Mouse (Mus musculus) gastrocnemius, postnatal 25 days (tissue): ENCODE results near the gene Fcf1. TPM values are rescaled to one million over a fixed set of nuclear protein-coding genes. Genes with fewer than 3 reads are reported as not detected.

Experiments used
- DNase-seq: peaks from one replicate; pipeline ENCODE4 v3.0.0; 2022
- long read RNA-seq, 2 experiments: library from polyadenylated mRNA; stranded (forward); transcript quantifications; one replicate each; pipeline ENCODE4 v2.0.0; 2021
- total RNA-seq, 2 experiments: library from RNA; stranded (reverse); gene quantifications; 1 replicate in 1 of 2; 2 replicates in 1 of 2; pipeline ENCODE4 v1.2.3; 2021

The Fcf1 gene
- 10 to 100 TPM; 26.7 to 27.0 TPM for total RNA-seq
- long read RNA-seq, experiment 1, transcript Fcf1-201 (8 exons, 749 nt): major isoform, 53 of 148 reads
- long read RNA-seq, experiment 1, partial matches to known transcripts: 93 of 148 reads
- long read RNA-seq, experiment 1, other reads (novel, unspliced or antisense): 2 of 148 reads
- long read RNA-seq, experiment 2, transcript Fcf1-201 (8 exons, 749 nt): major isoform, 32 of 82 reads
- long read RNA-seq, experiment 2, partial matches to known transcripts: 46 of 82 reads
- long read RNA-seq, experiment 2, other reads (novel, unspliced or antisense): 4 of 82 reads

DNA sequence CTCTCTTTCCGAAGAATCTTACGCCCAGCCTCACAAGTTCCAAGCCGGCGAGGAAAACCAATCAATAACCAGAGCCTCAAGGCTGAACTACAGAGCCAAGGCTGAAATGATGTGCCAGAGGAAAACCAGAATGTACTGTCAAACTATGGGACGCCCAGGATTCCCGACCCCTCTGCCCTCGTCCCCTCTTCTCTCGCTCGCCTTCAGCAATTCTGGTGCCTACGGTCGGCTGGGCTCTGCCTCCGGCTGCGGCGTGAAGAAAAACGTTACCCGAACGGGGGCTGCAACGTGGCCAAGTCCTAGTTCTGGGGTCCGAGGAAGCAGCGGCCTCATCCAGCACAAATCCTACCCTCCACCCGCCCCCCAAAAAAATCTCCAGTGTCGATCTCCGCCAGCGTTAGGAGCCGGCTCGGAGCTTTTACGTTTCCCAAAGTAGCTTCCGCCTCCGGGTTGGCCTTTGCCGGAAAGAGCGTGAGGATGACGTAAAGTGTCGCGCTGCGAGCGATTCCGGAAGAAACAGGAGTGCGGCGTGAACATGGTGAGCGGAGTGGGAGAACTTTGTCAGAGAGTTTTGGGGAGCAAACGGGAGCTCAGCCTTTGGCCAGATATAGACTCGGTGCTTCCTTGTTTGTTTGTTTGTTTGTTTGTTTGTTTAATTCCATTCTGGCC, at the start of gene Fcf1, which contains the start of gene Arel1:
Gene Fcf1 (plus strand): TSS at position 470 of the 669 bp plus-strand sequence.
Gene Arel1 (minus strand): TSS at position 473 of the 669 bp plus-strand sequence.
- DNase-seq: peak; percentile 84

DNA sequence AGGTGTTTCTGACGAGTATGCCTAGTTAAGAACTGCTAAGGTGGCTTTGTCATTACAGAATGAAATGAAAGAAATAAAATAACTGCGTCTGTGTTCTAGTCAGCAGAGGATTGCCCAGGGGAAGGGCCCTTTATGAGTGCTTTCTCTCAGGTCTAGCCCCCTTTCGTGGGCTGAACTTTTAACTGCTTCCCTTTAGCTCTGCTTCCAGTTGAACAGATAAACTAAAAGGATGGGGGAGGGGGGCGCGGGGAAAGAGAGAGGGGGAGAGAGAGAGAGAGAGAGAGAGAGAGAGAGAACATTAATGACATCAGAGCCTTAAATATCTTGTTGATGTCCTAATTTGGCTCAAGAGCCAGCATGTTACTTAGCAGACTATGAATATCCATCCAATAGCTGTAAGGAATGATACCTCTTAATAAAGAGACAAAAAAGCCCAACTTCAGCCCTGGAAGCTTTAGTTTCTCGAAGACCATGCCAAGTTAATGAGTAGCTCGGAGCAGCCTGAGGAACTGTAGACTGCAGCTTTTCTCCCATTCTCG, 48.7 kb upstream of the Fcf1 start:
- no peak for DNase-seq

DNA sequence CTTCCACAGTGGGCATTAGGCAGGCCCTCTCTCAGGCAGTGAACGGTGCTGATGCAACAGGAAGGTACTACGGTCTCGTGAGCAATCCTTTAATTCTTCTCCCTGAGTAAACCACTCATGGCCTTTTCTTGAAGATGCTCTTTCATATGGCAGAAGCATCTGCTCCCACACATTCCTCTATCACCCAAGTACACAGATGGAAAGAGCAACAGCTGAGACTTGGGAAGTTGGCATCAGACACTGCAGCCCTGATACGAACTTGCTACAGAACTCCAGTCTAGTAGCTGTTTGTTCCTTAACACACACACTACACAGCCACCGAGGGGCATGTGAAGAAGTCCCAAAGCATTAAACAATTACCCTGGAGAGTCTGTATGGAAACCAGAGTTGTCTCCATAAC, 46.4 kb upstream of the Fcf1 start:
- no peak for DNase-seq

DNA sequence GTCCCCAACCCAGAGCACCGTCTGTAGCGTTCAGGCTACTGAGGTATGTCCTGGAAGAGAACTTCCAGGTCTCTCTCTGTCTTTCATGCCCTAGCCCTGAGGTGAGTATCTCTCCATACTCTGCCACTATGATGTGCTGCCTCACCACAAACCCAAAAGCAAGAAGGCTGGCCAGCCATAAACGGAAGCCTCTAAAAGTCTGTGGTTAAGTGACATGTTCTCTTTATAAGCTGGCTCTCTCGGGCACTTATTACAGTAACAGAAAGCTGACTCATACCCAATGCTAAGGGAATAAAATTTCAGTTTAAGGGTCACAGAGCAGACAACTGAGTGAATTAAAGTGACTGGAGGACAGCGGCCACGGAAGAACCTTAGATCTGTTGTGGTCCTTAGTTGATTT, 44.2 kb upstream of the Fcf1 start:
- no peak for DNase-seq

DNA sequence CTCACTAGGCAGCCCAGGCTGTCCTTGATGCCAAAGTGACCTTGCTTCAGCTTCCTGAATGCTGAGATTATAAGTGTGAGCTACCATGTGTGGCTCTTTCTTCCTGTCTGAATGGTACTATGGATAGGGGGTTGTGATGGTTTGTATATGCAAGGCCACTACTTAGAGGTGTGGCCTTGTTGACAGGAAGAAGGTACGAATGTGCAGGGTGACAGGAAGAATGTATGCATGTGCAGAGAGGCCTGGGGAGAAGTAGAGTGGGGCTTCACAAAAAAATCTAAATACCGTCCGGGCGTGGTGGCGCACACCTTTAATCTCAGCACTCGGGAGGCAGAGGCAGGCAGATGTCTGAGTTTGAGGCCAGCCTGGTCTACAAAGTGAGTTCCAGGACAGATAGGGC, 38.5 kb upstream of the Fcf1 start:
- DNase-seq: no peak

DNA sequence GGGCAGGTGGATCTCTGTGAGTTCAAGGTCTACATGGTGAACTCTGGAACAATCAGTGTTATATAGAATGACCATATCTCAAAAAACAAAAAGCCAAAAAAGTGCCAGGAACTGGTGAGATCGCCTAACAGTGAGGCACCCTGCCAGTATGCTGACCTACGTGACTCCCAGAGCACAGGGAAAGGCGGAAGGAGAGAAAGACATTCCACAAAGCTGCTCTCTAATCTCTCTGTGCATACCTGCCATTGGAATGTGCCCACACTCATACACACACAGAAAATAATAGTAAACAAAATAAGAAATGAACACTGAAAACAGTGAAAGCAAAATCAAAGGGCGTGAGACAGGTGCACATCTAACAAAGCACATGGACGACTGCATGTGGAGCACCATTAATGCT, 35.4 kb upstream of the Fcf1 start:
- no peak for DNase-seq

DNA sequence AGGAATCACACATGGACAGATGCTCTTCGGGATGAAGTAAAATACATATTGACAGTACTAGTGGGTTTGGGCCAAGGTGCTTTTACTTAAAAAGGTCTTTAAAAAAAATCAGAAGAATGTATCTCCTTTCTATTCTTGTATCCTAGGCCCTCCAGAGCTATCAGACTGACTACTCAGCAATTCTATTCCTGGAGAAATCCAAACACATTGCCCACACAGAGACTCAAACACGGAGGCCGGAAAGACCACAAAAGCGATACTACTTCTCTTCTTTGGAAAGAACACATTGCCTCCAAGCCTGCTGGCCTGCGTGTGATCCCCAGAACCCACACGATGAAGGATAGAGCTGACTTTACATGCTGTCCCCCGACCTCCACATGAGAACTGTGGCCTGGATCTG, 31.6 kb upstream of the Fcf1 start:
- no peak for DNase-seq

DNA sequence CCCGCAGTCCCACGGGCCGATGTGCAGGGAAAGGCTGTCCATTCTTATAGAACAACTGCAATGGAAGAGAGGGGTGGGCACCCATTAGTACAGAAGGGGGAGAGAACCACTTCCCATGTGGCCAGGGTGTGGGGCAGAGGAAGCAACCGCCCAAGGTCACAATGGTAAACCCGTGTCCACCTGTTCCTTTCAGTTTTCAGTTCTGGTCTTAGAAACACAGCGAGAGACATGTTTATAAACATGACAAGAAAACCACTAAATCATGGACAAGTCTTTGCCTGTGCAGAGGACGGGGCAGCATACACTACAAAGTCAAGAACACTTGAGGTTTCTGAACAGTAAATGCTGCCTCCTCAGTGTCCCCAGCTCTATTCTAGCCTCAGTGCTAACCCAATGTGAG, 30.4 kb upstream of the Fcf1 start:
- no peak for DNase-seq

DNA sequence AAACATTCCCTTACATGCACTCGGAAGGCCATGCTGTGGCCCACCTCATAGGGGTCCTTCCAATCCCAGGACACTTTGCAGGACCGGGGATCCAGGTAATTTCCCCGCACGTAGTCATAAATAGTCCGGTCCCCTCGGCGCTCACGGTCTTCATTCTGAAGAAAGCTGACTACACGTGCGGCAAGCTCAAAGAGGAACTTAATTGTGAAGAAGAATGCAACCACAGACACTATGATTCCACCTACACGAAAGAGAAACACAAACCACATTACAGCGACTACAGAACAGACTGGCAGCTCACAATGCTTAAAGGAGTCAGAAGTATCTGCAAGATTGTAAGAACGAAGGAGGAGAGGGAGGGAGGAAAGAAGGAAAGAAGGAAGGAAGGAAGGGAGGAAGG, 29.0 kb upstream of the Fcf1 start:
- no peak for DNase-seq

DNA sequence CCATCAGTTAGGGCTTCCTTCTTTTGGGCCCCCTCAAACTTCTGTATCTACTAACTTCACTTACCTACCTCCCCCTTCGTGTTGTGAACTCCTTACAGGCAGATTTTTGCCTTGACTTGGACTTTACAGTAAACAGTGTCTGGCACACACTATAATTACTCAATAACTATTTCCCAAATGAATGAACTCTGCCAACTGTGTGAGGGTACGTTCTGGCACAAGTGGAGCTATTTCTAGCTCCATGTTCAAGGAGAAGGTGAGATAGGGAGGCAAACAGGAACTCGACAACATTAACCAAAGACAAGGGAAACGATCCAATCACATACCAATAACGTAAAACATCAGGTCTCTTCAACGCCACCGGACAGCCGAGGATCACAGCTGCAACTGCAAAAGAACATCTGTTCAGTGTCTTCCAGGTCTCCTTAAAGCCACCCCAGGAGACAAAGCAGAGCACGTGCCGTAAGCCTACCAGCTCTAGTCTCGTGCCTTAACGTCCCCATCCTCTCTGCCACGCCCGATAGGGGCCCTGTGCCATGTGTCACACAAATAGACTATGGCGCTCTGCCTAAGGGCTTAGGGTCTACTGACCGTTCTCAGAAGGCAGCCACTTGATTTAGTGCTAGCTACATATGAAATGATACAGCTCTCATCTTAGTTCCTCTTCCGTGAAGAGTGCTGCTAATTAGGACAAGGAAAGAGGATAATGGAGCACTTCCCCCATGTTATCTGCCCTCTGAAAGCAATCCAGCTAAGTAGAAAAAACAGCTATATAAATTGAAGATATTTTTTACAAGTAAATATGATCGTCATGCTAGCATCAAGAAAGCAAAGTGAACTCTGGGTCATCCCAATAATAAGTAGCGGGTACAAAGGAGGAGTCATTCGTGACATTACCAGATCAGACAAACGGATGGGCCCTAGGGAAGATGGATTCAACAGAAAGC, 27.4 kb upstream of the Fcf1 start:
- no peak for DNase-seq

DNA sequence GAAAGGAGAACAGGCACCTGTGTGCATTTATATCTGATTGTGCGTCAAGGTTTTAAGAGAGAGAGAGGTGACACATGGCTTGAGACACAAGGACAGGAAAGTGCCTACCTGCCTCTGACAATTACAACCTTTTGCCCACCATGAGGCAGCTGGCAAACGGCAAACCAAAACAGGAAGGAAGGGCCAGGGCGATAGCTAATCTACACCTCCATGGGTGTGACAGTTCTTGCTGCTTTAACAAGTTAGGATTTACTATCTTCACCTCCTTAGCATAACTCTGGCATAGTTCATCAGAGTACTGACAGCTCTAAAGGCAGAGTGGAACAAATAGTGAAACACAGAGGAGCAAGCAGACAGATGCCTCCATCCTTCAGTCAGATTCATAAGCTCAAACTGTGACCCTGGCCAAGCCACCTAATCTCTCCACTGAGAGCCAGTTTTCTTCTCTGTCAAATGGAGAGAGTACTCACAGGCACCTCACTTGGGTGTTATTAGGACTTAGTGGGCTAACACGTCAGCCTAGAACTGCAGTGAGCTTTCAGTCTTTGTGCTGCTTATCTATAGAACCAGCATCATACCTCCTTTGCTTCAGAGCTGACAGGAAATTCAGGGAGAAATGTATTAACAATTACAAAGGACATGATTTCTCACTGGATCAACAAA, 26.4 kb upstream of the Fcf1 start:
- no peak for DNase-seq

DNA sequence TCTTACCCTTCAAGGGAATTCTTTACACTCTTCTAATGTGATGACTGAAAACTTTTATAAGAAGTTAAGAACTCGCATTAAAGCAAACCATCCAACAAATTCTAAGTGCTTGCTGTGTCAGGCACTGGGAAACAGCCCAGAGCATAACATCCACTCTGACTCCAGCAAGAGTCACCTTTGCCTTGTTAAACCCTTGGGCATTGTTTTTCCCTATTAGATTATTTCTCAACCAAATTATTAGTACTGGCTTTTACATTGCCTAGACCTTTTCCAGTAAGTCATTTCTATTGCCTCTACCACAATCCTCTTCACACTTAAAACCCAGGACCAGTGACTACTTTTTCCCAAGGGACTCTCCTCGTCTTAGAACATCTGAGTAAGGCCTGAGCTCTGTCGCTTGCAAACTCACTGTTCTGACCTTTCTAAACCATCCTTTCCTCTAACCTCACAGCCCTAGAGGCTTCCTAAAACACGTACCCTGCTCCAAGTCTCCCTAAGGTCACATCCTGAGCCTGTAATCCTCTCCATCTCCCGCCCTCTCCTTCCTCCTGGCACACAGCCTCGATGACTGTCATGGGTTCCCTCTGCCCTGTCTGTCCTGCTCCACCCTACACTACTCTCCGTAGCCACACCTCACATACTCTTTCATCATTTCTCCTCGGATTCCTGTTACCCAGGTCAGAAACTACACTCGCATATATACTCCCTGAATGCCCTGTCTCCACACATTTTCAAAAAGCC, 25.7 kb upstream of the Fcf1 start:
- no peak for DNase-seq

DNA sequence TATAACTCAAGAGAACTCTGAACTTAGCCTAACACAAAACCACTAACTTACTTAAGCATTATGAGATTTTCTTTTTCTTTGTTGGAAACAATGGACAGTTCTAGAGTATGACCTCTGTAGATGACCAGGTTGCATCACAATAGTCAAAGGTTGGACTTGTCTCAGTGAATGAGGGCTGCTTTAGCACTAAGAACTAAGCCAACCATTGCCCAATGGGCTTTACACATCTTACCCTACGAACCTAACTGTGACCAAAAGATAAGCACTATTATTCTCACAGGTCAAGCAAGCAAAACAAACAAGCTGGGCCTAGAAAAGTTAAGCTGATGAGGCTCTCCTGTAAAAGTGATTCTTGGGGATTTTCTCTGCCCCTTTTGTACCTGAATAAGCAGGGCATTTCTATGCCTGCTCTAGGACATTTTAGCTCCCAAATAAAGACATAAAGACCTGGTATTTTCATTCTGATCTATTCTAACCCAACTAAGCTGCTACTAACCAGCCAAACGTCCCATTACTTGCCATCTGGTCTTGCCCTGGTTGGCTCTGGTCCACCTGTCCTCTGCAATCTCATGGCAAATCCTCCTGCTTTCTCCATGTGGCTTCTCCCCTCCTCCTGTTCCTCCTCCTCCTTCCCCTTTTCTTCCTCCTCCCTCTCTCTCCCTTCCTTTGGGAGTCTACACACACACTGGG, 22.7 kb upstream of the Fcf1 start:
- DNase-seq: no peak

DNA sequence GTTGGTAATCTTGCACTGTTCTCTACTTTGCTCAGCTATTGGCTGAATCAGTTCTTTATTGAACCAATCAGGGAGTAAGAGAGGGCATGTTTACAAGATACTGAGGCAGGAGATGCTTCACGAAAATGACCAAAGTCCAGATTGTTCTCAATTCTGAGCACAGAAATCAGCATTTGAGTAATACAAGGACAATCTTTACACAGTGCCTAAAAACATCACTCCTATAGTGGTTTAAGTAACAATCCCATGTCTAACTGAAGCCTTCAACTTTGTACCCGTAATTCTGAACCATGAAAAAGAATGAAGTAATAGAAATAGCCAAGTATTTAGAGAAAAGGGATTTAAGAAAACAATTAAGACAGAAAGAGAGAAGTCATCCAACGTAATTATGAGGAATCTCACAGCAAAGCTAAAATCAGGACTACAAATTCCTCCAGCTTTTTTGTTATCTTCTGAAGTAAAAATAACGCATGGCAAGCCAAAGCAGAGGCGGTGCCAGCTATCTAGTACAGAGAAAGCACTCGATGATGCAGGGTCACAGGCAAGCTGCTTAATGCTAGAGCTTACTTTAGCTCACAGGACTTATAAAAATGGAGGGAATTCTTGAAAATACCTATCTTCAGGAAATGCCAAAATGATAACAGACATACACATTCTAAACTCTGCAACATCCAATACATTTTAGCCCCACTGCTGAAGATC, 22.0 kb upstream of the Fcf1 start:
- no peak for DNase-seq

DNA sequence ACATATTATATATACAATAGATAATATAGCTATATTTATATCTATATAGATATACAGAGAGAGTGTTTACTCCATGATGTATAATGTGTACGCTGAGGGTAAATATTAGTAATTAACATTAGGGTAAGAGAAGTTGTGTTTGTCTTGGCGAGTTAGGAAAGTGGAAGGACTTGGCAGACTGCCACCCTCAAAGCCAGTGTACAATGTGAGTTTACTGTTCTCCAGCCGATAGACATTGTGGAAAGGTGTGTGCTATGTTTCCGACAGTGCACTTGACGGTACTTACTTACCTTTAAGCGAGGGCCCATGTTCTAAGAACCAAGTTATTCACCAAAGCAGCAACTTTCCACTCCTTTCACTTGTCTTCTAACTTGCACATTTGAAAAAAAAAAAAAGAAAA, 19.9 kb upstream of the Fcf1 start:
- DNase-seq: no peak

DNA sequence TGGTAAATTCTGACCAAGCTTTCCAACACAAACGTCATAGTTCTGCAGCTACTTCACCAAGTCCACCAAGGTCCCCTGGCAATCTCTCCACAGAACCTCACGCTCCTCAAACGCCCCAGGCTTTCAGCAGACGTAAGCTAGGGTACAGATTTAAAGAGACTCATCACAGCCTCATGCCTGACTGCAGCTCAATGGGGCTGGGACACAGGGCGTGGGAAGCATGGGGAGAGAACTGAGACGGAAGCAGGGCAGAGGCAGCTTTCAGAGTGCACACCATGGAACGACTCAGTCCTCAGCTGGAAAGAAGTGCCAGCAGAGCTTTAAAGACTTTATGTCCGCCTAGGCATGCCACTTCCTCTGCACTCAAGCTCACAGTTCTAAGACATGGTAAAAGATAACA, 19.2 kb upstream of the Fcf1 start:
- DNase-seq: no peak

DNA sequence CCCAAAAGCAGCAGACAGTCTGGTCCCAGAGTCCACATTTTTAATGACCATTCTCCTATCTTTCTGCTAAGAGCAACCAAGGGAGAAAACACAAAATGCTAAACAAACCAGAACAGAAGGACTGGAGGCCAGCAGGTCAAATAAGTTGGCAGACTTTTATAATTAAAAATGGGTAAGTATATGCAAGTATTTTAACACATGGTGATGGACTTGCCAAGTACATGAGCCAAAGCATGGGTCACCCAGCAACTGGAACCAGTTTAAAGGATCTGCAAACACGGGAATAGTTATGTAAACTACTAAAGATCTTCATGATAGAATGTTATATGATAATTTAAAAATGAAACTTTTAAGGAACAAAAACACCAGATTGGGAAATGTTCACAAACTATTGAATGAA, 18.3 kb upstream of the Fcf1 start:
- DNase-seq: no peak

DNA sequence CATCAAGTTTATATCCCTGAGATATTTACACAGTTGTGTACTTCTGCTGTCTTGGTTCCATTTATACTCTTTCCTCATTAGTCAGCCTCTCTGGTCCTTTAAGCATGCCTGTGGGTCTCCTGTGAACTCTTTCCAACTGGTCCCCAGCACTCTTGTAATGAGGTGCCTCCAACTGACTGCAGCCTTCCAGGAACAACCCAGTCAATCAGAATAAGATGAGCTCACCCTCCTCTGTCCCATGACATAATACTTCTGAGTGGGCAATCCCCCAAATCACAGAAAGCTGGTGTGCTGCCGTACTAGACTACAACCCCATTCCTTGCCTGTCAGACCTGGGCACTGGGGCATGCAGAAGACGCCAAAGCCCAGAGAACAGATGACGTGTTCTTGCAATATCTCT, 14.4 kb upstream of the Fcf1 start:
- no peak for DNase-seq

DNA sequence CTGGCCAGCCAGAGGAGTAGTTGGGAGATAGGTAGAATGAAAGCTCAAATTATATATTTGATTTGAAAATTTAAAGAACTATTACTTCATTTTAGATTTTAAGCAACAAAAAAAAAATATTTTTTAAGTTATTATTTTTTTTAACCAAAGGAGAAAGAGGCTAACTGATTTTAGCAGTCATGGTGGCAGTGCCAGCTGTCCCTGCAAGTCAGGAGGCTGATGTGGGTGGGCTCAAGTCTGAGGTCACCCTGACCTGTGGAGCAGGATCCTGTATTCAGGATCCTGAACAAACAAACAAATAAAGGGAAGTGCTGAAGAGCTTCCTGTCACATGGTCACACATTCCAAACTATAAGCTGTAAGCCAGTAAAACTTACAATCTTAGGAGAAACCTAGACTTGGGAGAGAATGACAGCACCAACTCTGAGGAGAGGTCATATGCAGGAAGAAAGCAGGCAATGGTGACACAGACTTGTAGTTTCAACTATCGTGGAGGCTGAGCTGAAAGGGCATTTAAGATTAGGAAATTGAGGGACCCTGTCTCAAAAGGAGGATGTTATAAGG, 11.8 kb upstream of the Fcf1 start:
- DNase-seq: no peak

DNA sequence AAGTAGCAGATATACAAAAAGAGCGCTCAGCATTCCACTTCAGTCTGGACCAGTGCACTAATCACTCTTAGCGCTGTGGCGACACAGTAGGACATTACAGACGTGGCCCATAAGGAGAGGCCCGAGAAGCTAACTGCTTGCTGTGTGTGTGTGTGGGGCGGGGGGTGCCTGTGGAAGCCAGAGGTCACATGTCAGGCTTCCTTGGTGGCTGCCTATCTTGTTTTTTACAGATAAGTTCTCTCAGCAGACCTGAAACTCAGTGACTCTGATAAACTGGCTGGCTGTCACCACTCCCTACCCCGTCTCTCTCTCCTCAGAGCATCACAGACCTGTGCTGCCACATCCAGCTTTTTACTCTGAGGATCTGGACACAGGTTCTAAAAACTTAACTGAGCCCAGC, 8.1 kb upstream of the Fcf1 start:
- no peak for DNase-seq
